Mouse (Mus musculus) neutrophil, adult 5-6 weeks (primary cell): ENCODE results near the gene Cep104. TPM values are rescaled to one million over a fixed set of nuclear protein-coding genes. Genes with fewer than 3 reads are reported as not detected.

ENCODE experiments used
- ATAC-seq: fragments of 151-379, 151-347 bp; 2 replicates; pipeline ENCODE4 v1.8.0; 2017; ENCODE audit warnings: mild to moderate bottlenecking, moderate TSS enrichment; ENCODE audit not compliant: insufficient number of reproducible peaks, poor library complexity, low FRiP score, severe bottlenecking; ENCODE audit errors: extremely low read depth
- total RNA-seq: library from RNA; stranded (forward); fragments of 200-1000 nt; gene quantifications from 2 replicates; pipeline ENCODE4 v1.2.3, GENCODE M21; 2017

Gene Cep104
- 12.2 and 12.5 TPM in 2 replicates for total RNA-seq

DNA sequence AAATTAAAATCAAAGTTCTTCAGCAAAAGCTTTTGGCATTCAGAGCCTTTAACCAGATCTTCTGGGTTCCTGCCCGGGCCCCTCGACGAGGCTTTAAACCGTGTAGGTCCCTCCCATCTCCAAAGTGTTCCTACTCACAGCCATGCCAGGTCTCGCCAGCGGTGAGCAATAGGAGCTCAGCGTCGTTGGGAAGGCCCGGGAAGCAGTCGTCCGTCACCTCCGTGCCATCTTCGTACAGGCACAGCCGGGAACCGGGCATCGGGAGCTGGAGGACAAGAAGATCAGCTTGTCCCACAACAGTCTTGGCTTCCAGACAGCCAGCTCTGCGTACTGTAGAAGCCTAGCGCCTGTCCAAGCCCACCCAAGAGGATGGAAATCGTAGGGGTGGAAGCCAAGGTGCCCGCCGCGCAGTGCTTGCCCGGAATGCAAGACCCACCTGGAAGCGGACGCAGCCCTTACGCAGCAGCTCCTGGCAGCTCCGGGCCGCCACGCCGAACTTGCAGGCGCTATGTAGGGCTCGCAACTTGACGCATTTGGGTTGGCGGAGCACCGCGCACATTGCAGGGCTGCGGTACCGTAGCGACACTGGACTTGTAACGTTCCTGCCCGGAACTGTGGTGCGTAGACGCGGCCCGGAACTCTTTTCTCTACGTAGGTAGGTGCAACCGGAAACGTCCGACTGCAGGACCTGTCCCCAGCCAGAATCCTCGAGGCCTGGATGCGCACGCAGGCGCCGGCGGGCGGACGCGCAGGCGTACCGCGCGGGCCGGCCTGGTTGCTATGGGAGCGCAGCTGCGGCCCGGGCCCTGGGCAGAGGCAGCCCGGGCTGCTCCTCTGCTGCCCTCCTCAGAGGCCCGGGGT, at the start of gene Cep104, which contains the start of gene Dffb:
Gene Cep104 (plus strand): TSS at position 764 of the 861 bp plus-strand sequence.
Gene Dffb (minus strand): TSS at position 696 of the 861 bp plus-strand sequence.
- peak; percentile 86 for ATAC-seq

DNA sequence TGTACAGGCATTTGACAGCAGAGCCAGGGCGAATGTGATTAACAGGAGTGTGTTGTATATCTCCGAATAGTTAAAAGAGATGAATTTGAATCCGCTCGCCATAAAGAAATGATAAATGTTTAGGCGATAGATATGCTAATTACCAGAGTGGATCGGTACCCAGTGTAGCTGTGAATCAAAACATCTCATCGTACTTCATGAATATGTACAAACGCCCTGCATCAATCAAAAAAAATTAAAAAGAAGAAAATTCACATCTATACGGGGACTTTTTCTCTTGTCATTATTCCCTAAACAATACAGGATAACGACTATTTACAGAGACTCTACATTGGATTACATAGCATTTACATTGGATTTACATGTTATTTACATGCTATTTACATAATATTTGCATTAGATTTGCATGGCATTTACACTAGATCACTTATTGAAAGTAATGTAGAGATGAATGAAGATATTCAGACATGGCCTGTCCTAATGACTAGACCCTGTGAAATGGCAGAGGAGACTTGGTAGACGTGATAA, 46.2 kb upstream of the Cep104 start:
- ATAC-seq, result no peak

DNA sequence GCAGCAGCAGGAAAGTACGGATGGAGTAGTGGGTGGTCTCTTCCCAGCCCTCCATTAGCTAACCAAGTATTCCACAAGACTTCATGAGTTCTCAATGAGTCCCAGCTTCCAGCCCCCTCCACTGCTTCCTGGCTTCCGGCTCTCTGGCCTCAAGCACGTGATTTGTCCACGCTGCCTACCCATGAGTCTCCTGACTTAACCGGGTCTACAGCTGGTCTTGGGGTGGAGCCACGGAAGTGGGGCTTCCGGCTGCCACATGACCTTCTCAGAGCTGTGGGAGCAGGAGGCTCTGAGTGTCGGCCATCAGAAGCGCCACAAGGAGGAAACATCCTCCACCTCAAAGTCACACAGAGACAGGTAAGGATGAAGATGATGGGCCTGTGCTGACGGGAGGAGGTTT, 45.6 kb upstream of the Cep104 start:
- ATAC-seq, result no peak

DNA sequence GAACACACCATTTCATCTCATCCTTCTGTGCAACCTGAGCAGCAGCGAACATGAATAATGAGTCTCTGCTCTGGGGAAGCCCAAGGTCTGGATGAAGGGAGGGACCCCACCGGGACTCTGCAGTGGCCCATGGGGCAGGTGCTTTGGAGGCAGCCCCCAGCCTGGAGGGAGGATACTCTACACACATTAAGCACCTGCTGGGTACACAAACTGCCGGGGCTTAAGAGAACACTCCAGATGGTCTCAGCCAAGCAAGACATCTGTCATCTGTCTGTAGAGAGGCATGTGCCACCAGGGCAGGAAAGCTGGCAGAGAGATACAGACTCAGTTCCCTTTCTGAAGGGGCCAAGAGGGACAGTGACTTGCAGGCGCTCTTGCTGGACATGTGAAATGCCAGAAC, 45.1 kb upstream of the Cep104 start:
- no peak for ATAC-seq

DNA sequence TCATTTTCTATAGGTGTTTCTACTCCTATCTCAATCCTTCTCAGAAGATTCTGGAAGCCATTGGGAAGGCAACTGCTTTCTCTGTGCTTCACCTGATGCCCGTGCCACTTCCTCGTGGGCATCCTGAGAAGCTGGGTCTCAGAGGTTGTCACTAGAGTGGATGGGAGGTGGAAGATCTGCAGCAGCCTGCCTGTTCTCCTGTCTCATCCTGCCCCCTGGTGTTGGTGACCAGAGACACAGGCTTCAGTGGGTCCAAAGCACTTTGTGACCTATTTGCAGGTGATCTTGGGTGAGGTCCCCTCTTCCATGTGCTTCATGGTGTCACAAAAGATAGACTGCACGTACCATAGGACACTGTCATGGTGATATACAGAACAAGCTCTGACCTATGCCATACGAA, 31.8 kb upstream of the Cep104 start:
- no peak for ATAC-seq

DNA sequence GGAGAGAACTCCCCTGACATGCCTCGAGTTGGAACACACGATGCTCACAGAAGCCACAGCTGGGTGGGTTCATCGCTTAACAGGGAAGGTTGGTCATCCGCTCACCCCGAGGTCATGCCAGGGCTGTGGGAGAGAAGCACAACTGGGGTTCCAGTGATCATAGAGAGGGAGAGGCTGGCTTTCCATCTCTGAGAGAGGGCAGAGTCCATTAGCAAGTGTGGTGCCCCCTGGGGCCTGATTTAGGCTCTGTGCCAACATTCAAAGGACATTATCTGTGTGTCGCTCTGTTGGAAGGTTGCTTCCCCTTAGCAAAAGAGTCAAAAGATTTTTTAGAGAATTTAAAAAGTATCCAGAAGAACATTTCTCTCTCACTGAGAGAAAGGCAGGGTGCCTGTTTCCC, 30.7 kb upstream of the Cep104 start:
- no peak for ATAC-seq

DNA sequence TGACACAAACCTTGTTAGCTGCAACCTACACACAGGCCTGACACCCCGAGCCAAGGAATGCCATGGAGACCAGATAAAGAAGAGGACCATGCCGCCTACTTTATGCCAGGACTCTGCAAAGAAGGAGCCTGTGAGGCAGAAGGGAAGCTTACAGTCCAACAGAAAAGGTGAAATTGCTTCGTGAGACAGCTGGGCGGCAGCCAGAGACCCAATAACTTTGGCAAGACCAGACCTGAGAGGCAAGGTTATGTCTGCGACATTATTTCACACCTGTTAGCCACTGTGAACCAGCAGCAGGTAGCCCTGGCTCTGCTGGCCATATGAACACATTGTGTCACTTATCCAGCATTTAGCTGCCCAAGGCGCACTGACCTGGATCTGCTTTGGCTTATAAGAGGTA, 29.3 kb upstream of the Cep104 start:
- ATAC-seq, result no peak

DNA sequence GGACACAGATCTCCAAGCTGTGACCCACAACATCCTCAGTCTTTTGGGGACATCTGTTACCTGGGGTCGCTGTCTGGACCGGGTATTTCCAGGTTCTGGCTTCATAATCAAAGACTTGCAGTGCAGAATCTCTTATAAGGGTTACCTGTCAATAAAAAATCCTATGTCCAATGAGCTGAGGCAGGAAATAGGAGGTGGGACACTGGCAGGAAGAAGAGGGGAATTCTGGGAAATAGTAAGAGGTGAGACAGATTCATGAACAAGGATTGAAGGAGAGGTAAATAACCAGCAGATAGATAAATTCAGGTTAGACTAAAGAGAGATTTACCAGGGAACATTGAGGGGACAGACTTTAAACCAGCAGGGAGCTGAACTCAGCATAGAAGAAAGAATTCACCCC, 24.6 kb upstream of the Cep104 start:
- ATAC-seq, result no peak

DNA sequence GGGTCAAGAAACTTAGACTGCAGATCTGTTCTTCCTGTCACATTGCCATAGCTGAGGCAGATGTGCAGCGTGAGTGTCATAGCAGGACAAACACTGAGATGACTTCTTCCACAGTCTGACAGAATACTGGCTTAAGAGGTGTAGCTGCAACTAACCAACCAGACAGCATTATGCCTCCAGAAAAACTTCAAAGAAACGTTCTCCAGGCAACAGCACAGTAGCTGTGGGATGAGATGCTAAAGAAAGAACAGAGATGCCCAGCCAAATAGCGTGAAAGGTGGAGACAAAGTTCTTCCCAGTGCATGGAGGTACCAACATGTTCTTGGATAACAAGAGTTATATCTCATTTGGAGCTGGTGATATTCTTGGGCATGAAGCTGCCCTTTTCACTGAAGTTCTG, 23.8 kb upstream of the Cep104 start:
- ATAC-seq, result no peak

DNA sequence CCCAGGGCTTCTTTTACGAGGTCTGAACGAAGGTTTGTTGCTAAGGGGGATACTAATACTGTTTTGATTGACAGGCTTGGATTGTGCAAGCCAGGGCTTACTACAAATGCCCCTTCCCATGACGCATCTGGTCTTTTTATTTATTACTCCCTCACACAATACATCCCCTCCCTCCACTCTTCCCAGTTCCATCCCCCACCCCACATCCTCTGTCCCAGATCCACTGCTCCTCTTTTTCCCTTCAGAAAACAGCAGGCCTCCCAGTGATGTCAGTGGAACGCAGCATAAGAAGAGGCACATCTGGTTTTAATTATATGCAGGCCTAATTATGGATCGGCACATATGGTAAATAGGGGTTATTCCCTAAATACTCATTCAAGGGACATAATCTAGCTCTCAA, 23.3 kb upstream of the Cep104 start:
- ATAC-seq, result no peak

DNA sequence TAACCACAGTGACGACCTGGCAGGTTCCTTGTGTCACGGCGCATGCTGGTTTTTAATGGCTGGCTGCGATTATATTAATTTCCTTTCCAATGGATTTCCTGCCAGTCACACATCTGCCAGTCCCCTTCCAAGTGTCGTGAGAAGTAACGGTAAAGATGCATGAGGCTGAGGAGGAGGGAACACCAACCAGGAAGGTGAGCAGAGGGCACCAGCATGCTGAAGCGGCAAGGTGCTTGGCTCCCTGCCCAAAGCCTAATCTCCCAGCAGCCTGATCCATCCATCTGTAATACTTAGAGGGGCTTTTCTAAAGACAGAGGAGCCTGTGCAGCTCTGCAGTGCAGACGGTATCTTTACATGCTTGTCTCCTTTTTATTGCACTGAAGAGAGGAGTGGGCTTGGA, 19.3 kb upstream of the Cep104 start:
- ATAC-seq, result no peak

DNA sequence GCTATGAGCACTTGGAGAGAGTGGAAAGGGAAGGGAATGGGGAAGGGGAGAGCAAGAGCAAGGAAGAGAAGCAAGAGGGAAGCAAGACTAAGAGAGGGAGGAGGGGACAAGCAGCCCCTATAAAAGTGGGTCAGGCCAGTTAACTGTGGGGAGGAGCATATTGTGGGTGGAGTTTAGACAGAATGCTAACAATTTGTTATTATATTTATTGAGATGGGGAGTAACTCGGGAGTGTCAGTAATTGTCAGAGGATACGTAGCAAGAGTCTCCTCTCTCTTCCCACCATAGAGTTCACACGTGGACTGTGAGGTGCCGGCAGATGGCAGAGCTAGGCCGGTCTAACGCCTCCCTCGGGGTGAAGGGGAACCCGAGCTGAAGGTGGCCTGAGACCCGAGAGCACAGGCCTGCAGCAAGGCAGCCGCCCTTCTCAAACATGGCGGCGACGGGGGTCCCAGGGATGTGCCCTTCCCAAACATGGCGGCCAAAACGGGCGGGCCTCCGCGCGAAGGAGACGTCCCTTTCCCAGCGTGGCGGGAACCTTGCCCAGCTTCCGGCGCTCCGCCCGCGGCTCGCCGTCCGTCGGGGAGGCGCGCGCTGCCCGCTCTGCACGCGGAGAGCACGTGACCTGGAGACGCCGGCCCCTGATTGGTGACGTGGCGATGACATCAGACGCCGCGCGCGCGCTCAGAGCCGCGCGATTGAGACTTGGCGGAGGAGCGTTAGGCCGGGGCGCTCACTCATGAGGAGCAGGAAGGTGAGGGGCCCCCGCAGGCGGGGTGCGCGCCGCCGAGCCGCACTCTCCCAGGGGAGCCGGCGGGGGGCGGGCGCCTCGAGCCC, 18.2 kb upstream of the Cep104 start, which contains the start of gene A430005L14Rik:
Gene A430005L14Rik (plus strand): TSS at position 669 of the 837 bp plus-strand sequence.
- peak; percentile 80 for ATAC-seq

DNA sequence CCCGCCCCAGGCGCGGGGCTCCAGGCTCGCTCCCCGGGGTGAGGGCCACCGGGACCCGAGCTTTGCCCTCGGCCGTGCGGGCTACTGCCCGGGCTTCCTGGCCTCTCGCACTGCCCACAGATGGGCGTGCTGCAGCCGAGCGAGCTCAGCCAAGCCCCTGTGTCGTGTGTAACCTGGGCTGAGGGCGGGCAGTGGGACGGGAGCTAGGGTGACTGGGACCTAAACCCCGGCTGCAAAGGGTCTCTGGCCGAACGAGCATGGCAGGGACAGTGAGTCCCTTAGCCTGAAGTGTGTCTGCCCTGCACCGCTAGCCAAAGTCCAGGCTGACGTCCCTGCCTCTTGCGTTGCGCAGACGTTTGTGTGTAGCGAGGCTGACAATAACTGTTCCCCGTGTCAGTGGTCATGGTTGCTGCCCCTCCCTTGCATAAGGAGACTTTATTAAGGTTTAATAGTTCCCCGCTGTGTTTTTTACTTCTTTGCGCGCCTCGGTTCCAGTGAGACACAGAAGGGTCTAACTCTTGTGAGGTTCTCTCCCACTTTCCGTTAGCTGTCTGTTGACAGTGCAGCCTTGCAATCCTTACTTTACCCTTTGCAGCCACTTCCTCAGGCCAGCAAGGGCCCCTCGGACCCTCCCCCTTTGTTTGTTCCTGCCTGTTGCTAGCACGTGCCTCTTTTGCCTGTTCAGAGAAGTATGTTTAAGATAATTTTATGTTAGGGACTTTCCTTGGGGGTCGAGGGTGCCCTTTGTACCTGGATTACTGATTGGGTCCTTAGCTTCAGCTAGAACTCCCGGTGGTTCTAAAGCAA, 17.3 kb upstream of the Cep104 start:
- ATAC-seq, result no peak

DNA sequence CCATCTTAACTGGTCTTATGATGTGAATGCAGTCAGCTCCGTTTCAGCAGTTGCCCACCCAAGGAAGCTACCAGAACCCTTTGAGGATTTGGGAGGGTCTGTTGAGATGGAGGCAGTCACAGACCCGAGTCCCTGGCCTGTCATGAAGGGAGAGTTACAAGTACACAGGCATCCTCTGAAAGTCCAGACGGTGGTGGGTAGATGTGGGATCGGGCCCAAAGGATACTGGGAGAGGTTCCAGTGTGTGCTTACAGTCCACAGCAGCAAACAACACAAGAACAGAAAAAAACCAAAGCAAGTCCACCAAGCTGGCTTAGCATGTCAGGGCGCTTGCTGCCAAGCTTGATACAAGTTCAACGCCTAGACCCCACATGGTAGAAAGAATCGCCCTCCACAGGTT, 12.4 kb upstream of the Cep104 start:
- ATAC-seq, result no peak

DNA sequence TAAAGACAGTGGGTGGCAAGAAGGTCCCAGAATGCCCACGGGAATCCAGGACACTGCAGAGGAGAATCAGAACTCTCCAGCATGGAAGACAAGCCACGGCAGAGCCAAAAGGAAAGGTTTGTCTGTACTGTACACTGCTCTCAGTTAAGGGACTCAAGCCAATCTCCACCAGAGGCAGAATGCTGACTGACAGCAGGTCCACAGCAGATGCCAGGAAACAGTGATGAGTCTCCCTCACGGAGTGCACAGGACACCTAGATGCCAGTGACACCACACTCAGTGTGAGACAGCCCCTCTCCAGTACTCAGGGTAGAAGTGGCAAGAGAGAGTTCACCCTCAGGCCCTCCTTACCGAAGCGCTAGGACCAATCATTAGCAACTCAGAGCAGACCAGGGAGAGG, 8.3 kb upstream of the Cep104 start:
- ATAC-seq, result no peak

DNA sequence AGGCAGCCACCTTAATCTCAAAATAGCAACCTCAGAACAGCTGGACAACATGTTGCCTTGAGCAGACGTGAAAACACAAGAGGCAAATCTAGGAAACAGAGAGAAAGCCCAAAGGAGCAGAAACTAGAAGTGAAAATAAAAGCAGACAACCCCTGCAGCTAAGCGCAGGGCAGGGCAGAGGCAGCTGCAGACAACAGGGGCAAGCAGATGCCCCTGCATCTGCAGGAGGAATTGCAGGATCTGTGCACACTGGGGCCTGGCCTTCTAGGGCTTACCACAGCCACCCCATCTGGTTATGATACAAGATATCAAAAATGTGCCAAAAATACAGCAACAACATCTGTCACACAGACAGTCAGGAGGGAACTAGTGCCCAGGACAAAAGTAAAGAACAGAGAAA, 7.4 kb upstream of the Cep104 start:
- no peak for ATAC-seq

DNA sequence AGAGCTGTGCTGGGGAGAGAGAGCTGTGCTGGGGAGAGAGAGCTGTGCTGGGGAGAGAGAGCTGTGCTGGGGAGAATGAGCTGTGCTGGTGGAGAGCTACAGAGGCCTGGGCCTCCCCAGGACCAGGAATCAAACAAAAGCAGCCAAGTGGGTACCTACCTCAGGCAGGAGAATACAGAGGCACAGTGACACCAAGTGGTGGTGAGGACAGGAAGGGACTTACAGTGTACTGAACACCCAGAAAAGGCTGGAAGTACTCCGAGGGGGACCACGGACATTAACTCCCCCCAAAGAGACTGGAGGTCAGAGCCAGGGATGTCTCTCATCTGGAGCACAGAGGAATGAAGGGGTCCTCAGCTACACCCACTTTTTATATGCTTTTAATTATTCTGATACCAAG, 6.9 kb upstream of the Cep104 start:
- no peak for ATAC-seq

DNA sequence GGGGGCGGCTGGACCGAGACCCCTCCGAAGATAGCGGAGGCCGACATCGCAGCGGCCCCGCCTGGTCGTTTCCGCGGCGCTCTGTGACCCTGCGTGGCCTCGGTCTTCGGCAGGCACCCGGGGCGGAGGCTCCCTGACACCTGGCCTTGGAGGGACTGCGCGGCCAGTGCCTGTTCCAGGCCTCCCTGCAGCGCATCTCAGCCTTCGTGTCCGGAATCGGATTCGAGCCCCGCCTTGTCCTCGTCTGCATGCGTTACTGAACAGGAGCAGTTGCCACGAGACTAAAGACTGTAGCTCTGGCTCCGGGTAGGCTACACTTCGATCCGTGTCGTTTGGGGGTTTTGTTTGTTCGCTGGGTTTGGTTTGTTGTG, 283 bp downstream of the Cep104 start:
- ATAC-seq, result no peak

DNA sequence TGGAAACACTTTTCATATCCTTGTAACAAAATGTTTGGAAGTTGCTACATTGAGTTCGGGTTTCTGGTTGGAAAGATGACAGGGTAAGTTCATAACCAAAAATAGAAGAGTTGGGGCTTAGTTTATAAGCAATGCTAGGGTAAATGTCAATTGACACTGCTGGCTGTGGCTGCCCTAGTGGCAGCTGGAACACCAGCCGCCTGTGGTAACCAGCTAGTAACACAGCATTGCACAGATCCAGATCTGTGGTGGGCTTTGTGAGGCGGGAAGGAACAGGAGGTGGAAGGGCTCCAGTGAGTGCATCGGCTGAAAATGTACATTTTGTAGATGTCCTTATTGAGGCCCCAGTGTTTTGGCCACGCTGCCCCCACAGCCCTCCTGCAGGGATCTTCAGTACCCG, 774 bp downstream of the Cep104 start:
- ATAC-seq, result no peak
